Mouse (Mus musculus) erythroblast, embryonic 14.5 days (primary cell): ENCODE measurements around the gene Gpr39.

Source experiments
- GATA1 ChIP-seq: IDR thresholded peaks from 2 replicates; pipeline ENCODE4 v1.6.1; 2012; ENCODE audit warnings: low read length, inconsistent platforms, mixed read lengths
- TAL1 ChIP-seq: IDR thresholded peaks from 3 replicates; pipeline ENCODE4 v1.6.1; 2012; ENCODE audit warnings: low read length, inconsistent platforms, mixed read lengths

DNA sequence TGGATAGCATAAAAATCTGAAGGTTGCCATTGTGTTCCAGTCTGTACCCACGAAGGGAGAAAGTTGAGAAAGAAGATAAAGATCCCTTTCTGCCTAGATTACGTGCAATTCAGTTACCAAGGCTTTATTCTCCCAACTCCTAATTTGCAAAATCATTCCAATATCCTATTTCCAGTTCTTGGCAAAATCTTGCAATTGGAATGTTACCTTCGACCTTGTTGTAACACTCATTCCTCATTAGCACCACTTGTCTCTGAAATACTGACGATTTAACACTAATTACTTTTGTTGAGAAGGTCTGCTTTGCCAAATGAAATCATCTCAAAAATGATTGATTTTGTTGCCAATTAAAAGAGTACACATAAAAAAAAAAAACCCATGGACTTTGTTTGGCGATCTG, 19.4 kb upstream of the Gpr39 start:
- TF ChIP-seq TAL1 = no peak
- no peak for TF ChIP-seq GATA1
